Mouse (Mus musculus): ENCODE data around the gene Eif4a3.

- TF ChIP-seq CTCF (IDR thresholded peaks at IDR 0.05; ENCODE audit: low read depth): no peak
- TF ChIP-seq EP300 (IDR thresholded peaks at IDR 0.05; ENCODE audit: low read depth): no peak
Observed at GRCm38 (mm10) chr11:119287207-119287992, 12.5 kb downstream of the Eif4a3 start.
